Comparison of ENCODE assay signal across 9 mouse cellular contexts in the genomic region with DNA sequence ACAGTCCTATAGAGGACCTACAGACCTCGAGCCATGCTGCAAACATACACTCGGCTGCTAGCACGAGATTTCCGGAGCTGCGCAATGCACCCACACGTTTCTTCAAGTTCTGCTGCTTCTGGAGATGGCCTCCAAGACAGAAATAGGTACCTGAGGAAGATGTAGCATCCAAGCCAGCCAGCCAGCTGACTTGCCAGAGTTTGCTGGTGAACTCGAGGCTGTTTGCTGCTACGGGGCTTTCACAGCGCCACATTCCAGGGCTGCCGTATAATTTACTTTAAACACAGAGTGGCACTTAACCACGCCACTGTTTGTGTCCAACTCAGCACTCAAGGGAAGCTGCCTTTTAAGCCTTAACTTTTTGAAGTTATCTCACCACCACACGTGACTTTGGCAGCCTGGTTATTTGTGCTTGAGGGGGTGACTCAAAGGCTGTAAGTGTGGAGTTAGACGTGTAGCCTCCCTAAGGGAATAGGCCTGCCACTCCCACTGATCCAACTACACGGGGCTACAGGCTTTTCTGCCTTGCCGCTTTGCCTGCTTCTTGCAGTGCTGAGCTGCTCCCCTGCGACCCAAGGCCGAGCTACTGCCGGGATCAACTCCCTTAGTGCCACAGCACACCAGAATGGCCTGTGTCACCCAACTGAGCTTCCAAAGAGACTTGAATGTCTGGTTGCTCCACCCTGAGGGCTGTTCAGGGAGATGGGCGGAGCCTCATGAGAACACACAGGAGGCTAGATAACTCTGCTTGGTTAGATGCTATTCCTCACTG. TPM values are rescaled to one million over a fixed set of nuclear protein-coding genes. Genes with fewer than 3 reads are reported as not detected.
DNase-seq lines count a peak whose midpoint lies in the region; ATAC-seq lines count a peak whose summit lies in the region.
"Had no signal": no experiment of that assay in that cellular context is flagged by ENCODE, and none has a peak within 500 bp of the region (broad histone marks: within the 10 kb centered on the region; RNA-seq: fewer than 3 reads in every experiment).

No protein-coding gene starts in this region.

- H3K27ac ChIP-seq in neural tube, embryonic 12.5 days: no peak overlapping the region
- no peak overlapping the region for H3K27ac ChIP-seq in neural tube, embryonic 15.5 days (replicated peaks)
- peak overlapping the region; percentile 30 for H3K27ac ChIP-seq in embryonic facial prominence, embryonic 14.5 days (replicated peaks; ENCODE audit: low read depth, low read length)
- peak overlapping the region; percentile 35; the same call in 1 of the 2 replicates for H3K27ac ChIP-seq in limb, embryonic 12.5 days
- no peak overlapping the region for H3K27ac ChIP-seq in midbrain, embryonic 13.5 days
- H3K27ac ChIP-seq: liver, embryonic 14.5 days had no signal

- H3K4me1 ChIP-seq in neural tube, embryonic 12.5 days: peaks cover 17% of the 10 kb centered on the region
- H3K4me1 ChIP-seq in neural tube, embryonic 15.5 days: peaks cover 8% of the 10 kb centered on the region
- H3K4me1 ChIP-seq in embryonic facial prominence, embryonic 14.5 days (ENCODE audit: control insufficient read depth, insufficient read depth, low read length): peaks cover 20% of the 10 kb centered on the region
- H3K4me1 ChIP-seq in limb, embryonic 12.5 days (replicated peaks): peaks cover 19% of the 10 kb centered on the region
- peaks cover 9% of the 10 kb centered on the region for H3K4me1 ChIP-seq in midbrain, embryonic 13.5 days (replicated peaks)

- H3K4me2 ChIP-seq in neural tube, embryonic 12.5 days (replicated peaks): 0 out of 2 replicates have a peak overlapping the region, but pooled peaks have one; percentile 25
- no peak overlapping the region for H3K4me2 ChIP-seq in neural tube, embryonic 15.5 days
- peak overlapping the region; percentile 39 for H3K4me2 ChIP-seq in embryonic facial prominence, embryonic 14.5 days (ENCODE audit: low read depth, low read length)
- H3K4me2 ChIP-seq in limb, embryonic 12.5 days: peak overlapping the region; percentile 32
- H3K4me2 ChIP-seq in midbrain, embryonic 13.5 days (replicated peaks): no peak overlapping the region

- no peak overlapping the region for H3K4me3 ChIP-seq in neural tube, embryonic 12.5 days
- no peak overlapping the region for H3K4me3 ChIP-seq in neural tube, embryonic 15.5 days (replicated peaks)
- H3K4me3 ChIP-seq in embryonic facial prominence, embryonic 14.5 days (ENCODE audit: low read depth, low read length): no peak overlapping the region
- H3K4me3 ChIP-seq in limb, embryonic 12.5 days (replicated peaks): no peak overlapping the region
- no peak overlapping the region for H3K4me3 ChIP-seq in midbrain, embryonic 13.5 days (replicated peaks)

- no peak for ATAC-seq in neural tube, embryonic 12.5 days (ENCODE audit: low FRiP score, low read depth)
- ATAC-seq in neural tube, embryonic 15.5 days (ENCODE audit: low FRiP score): no peak
- ATAC-seq in embryonic facial prominence, embryonic 14.5 days (ENCODE audit: low read depth): peak; percentile 73
- no peak for ATAC-seq in limb, embryonic 12.5 days (ENCODE audit: insufficient number of reproducible peaks, insufficient read depth, low FRiP score, low TSS enrichment, low read depth)
- no peak for ATAC-seq in cerebellum, adult (ENCODE audit: insufficient number of reproducible peaks, low FRiP score, low TSS enrichment)
- no peak for ATAC-seq in midbrain, embryonic 13.5 days

- DNase-seq in embryonic facial prominence, embryonic 14.5 days (ENCODE audit: low spot score): peak; percentile 74
- peak; percentile 60 for DNase-seq in telencephalon, adult 2 months (ENCODE audit: low read depth, low spot score)
- no peak for DNase-seq in B cell, adult 2 months

- no peak overlapping the region for H3K9ac ChIP-seq in neural tube, embryonic 12.5 days
- no peak overlapping the region for H3K9ac ChIP-seq in neural tube, embryonic 15.5 days (replicated peaks)
- peak overlapping the region; percentile 34; the same call in 1 of the 2 replicates for H3K9ac ChIP-seq in embryonic facial prominence, embryonic 14.5 days (ENCODE audit: low read depth, low read length)
- 0 out of 2 replicates have a peak overlapping the region, but pooled peaks have one; percentile 18 for H3K9ac ChIP-seq in limb, embryonic 12.5 days (replicated peaks)
- no peak overlapping the region for H3K9ac ChIP-seq in midbrain, embryonic 13.5 days (replicated peaks)
- H3K9ac ChIP-seq: liver, embryonic 14.5 days had no signal

- H3K36me3 ChIP-seq in neural tube, embryonic 12.5 days: no peaks in the 10 kb centered on the region
- no peaks in the 10 kb centered on the region for H3K36me3 ChIP-seq in neural tube, embryonic 15.5 days
- no peaks in the 10 kb centered on the region for H3K36me3 ChIP-seq in embryonic facial prominence, embryonic 14.5 days (ENCODE audit: control insufficient read depth, insufficient read depth, low read length)
- no peaks in the 10 kb centered on the region for H3K36me3 ChIP-seq in limb, embryonic 12.5 days
- H3K36me3 ChIP-seq in midbrain, embryonic 13.5 days: no peaks in the 10 kb centered on the region

- H3K9me3 ChIP-seq in neural tube, embryonic 12.5 days: no peaks in the 10 kb centered on the region
- no peaks in the 10 kb centered on the region for H3K9me3 ChIP-seq in neural tube, embryonic 15.5 days (replicated peaks)
- H3K9me3 ChIP-seq in embryonic facial prominence, embryonic 14.5 days (ENCODE audit: control insufficient read depth, low read length): no peaks in the 10 kb centered on the region
- no peaks in the 10 kb centered on the region for H3K9me3 ChIP-seq in limb, embryonic 12.5 days
- H3K9me3 ChIP-seq in midbrain, embryonic 13.5 days: no peaks in the 10 kb centered on the region

- H3K27me3 ChIP-seq in neural tube, embryonic 12.5 days (replicated peaks): no peaks in the 10 kb centered on the region
- H3K27me3 ChIP-seq in neural tube, embryonic 15.5 days (replicated peaks): no peaks in the 10 kb centered on the region
- H3K27me3 ChIP-seq in embryonic facial prominence, embryonic 14.5 days (replicated peaks; ENCODE audit: control insufficient read depth, insufficient read depth, low read length): no peaks in the 10 kb centered on the region
- H3K27me3 ChIP-seq in limb, embryonic 12.5 days: no peaks in the 10 kb centered on the region; the same call in 1 of the 2 replicates
- H3K27me3 ChIP-seq in midbrain, embryonic 13.5 days: peaks cover 3% of the 10 kb centered on the region; the same call in 1 of the 2 replicates

- 46% methylated on average over 19 of the region's 19 CpGs for WGBS in neural tube, embryonic 12.5 days
- WGBS in neural tube, embryonic 15.5 days: 47% methylated on average over 19 of the region's 19 CpGs
- 36% methylated on average over 19 of the region's 19 CpGs for WGBS in embryonic facial prominence, embryonic 14.5 days
- WGBS in limb, embryonic 12.5 days: 35% methylated on average over 19 of the region's 19 CpGs
- 50% methylated on average over 19 of the region's 19 CpGs for WGBS in midbrain, embryonic 13.5 days

RNA-seq across cellular contexts. Expression of gene Frmd6, which starts 25.9 kb away (rescaled TPM):
- 18.8 and 23.2 TPM in 2 replicates for polyA plus RNA-seq in neural tube, embryonic 12.5 days (2016; fragmentation: Nextera tagmentation; extraction: Ambion mirVana)
- polyA plus RNA-seq in neural tube, embryonic 15.5 days (2015; fragmentation: Nextera tagmentation; extraction: Ambion mirVana): 9.3 and 13.3 TPM in 2 replicates
- 56.0 and 57.8 TPM in 2 replicates for polyA plus RNA-seq in embryonic facial prominence, embryonic 14.5 days (2014; fragmentation: Nextera tagmentation; extraction: Ambion mirVana)
- polyA plus RNA-seq in limb, embryonic 12.5 days (2016; fragmentation: Nextera tagmentation; extraction: Ambion mirVana): 75.1 and 75.2 TPM in 2 replicates
- polyA plus RNA-seq in midbrain, embryonic 13.5 days (2015; fragmentation: Nextera tagmentation; extraction: Ambion mirVana): 7.4 and 7.7 TPM in 2 replicates

Comparison
In these comparisons a context has a peak if more than half of its experiments do, and no peak if none do; other contexts are left out.
1. H3K4me2 ChIP-seq: peak in neural tube, embryonic 12.5 days (single experiment), embryonic facial prominence, embryonic 14.5 days (single experiment) and limb, embryonic 12.5 days (single experiment); none in neural tube, embryonic 15.5 days (single experiment) and midbrain, embryonic 13.5 days (single experiment).
2. H3K27ac ChIP-seq: peak in embryonic facial prominence, embryonic 14.5 days (single experiment) and limb, embryonic 12.5 days (single experiment); none in neural tube, embryonic 12.5 days (single experiment), neural tube, embryonic 15.5 days (single experiment) and midbrain, embryonic 13.5 days (single experiment).
3. H3K9ac ChIP-seq: peak in embryonic facial prominence, embryonic 14.5 days (single experiment) and limb, embryonic 12.5 days (single experiment); none in neural tube, embryonic 12.5 days (single experiment), neural tube, embryonic 15.5 days (single experiment) and midbrain, embryonic 13.5 days (single experiment).
4. DNase-seq: peak in embryonic facial prominence, embryonic 14.5 days (single experiment) and telencephalon, adult 2 months (single experiment); none in B cell, adult 2 months (0 of 2).